Mouse (Mus musculus): ENCODE data around the gene Lin28b. TPM values are rescaled to one million over a fixed set of nuclear protein-coding genes. Genes with fewer than 3 reads are reported as not detected.

The Lin28b gene
- polyA plus RNA-seq, 1 experiment from 2014 or later: 6.2 TPM

DNA sequence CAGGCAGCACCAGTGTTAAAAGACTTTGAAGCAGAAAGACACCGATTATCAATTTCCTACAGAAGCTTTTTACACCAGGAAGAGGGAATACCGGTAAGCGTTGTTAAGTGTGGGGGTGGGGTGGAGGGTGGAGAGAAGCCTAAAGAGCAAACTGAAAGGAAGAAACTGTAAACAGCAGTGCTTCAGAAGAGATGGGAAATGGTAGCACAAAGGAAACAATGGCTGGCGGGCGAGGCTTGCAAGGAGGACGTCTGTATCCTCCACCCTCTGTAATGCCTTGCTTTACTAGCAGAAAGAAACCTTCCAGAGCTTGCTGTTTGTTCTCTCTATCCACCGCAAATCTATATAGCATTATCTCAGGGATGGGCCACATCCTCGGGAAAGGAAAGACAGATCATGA lies 40.0 kb downstream of the Lin28b start:
- Histone ChIP-seq H3K4me3 (ENCODE audit: low read length) (peak overlapping the region; percentile 31), H3K36me3 (ENCODE audit: control insufficient read depth, insufficient read depth, low read length) (no peaks in the 10 kb centered on the region), H3K4me2 (ENCODE audit: low read length) (peak overlapping the region; percentile 55), H3K4me1 (ENCODE audit: control insufficient read depth, insufficient read depth, low read depth, low read length) (peaks cover 5% of the 10 kb centered on the region; the same call in 1 of the 2 replicates), H3K27ac (ENCODE audit: low read depth, low read length) (peak overlapping the region; percentile 68), H3K27me3 (replicated peaks; ENCODE audit: control insufficient read depth, insufficient read depth, low read length) (no peaks in the 10 kb centered on the region), H3K9ac (ENCODE audit: low read depth, low read length) (peak overlapping the region; percentile 56), H3K9me3 (ENCODE audit: control insufficient read depth, low read length) (no peaks in the 10 kb centered on the region)
- whole genome bisulfite sequencing: 3% methylated on average over 8 of the region's 8 CpGs
- ATAC-seq: peak; percentile 68

DNA sequence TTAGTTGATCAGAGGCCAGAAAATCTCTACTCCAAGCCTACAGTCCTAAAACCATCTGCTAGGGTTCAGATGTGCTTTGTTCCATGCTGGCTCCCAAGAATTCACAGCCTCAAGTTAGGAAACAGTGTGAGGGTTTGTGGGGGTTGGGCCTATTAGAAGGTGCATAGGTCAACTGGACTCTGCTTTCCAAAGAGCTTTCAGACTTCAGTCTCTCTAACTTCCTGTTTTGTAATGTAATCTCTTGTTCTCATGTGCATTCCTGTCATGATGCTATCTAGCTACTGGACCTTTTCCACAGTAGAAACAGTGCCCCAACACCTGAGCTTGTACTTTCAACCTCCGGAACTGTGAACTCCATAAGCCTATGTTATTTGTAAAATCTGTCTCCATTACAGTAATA lies 63.8 kb downstream of the Lin28b start:
- Histone ChIP-seq H3K4me1 (ENCODE audit: control insufficient read depth, insufficient read depth, low read depth, low read length) (no peaks in the 10 kb centered on the region), H3K9ac (ENCODE audit: low read depth, low read length) (no peak overlapping the region), H3K4me2 (ENCODE audit: low read length) (no peak overlapping the region), H3K36me3 (ENCODE audit: control insufficient read depth, insufficient read depth, low read length) (no peaks in the 10 kb centered on the region), H3K27me3 (replicated peaks; ENCODE audit: control insufficient read depth, insufficient read depth, low read length) (no peaks in the 10 kb centered on the region), H3K4me3 (ENCODE audit: low read length) (no peak overlapping the region), H3K9me3 (ENCODE audit: control insufficient read depth, low read length) (no peaks in the 10 kb centered on the region), H3K27ac (ENCODE audit: low read depth, low read length) (no peak overlapping the region)
- no peak for ATAC-seq
- 89% methylated on average over 1 of the region's 1 CpGs for WGBS

DNA sequence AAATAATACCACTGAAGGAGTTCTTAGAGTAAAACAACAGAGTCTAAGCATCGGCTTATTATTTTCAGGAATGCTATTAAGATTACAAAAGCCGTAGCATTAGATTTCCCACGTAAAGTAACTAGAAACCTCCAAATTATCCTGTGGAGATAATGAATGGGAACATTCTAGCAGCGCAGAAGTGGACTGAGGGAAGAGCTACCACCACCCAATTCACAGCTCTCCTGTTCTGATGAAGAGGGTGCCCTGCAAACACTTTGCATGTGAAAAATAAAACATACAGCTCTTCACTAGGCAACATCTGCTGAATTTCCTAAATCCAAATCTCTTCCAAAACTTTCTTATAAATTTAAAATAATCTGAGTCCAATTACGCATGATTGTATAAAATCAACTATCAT lies 74.1 kb downstream of the Lin28b start:
- H3K27ac ChIP-seq (ENCODE audit: low read depth, low read length): no peak overlapping the region
- 45% methylated on average over 5 of the region's 5 CpGs for WGBS
- no peaks in the 10 kb centered on the region for H3K36me3 ChIP-seq (ENCODE audit: control insufficient read depth, insufficient read depth, low read length)
- H3K9me3 ChIP-seq (ENCODE audit: control insufficient read depth, low read length): no peaks in the 10 kb centered on the region
- H3K27me3 ChIP-seq (replicated peaks; ENCODE audit: control insufficient read depth, insufficient read depth, low read length): no peaks in the 10 kb centered on the region
- no peak overlapping the region for H3K4me2 ChIP-seq (ENCODE audit: low read length)
- no peak for ATAC-seq
- H3K4me1 ChIP-seq (ENCODE audit: control insufficient read depth, insufficient read depth, low read depth, low read length): no peaks in the 10 kb centered on the region; the same call in 1 of the 2 replicates
- H3K9ac ChIP-seq (ENCODE audit: low read depth, low read length): no peak overlapping the region
- H3K4me3 ChIP-seq (ENCODE audit: low read length): no peak overlapping the region

DNA sequence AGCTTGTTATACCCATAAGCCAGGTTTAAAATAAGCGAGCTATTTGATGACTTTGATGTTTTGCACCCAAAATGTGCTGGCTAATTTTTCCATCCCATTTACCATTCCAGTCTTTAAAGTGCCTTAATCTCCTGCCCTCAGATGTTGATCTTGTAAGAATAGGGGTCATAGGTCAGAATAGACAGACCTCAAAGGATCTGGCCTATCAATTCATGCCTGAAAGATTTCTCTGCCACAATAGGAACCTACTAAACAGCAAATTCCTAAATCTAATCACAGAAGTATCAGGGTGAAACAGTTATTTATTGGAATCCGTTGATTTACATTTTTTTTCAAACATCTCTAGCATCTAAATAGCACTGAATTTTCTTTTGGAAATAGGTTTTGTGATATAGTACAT lies 74.5 kb downstream of the Lin28b start:
- Histone ChIP-seq H3K4me3 (ENCODE audit: low read length) (no peak overlapping the region), H3K4me1 (ENCODE audit: control insufficient read depth, insufficient read depth, low read depth, low read length) (no peaks in the 10 kb centered on the region; the same call in 1 of the 2 replicates), H3K9me3 (ENCODE audit: control insufficient read depth, low read length) (no peaks in the 10 kb centered on the region), H3K27me3 (replicated peaks; ENCODE audit: control insufficient read depth, insufficient read depth, low read length) (no peaks in the 10 kb centered on the region), H3K4me2 (ENCODE audit: low read length) (no peak overlapping the region), H3K36me3 (ENCODE audit: control insufficient read depth, insufficient read depth, low read length) (no peaks in the 10 kb centered on the region), H3K27ac (ENCODE audit: low read depth, low read length) (no peak overlapping the region), H3K9ac (ENCODE audit: low read depth, low read length) (no peak overlapping the region)
- 31% methylated on average over 2 of the region's 2 CpGs for WGBS
- no peak for ATAC-seq

DNA sequence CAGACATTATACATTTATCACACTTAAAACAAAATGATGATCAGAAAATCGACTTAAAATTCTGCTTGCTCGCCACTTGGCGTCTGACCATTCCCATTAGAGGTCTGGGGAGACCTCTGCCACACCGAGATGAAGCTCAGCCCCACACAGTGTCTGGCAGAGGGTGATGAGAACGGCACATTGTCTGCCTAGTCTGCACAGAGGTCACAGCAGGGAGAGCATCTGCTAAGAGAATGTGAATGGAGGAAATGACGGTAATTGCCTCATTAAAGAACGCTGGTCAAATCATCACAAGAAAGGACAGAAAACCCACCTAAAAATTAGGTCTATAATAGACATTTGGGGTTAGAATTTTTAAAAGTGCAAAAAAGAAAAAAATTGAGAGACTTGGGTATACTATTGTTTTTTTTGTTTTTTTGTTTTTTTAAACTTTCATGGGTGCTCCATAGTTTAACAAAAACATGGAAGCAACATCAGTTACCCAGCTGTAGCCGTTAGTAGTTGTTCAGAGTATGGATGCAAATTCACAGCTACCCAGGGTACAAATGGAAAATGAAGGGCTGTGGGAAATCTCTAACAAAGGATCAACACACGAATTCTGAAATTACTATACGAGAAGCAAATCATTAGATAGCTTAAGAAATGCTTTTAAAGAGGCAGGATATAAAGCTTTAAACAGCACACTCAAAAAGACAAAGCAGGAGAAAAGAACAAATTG lies 75.4 kb downstream of the Lin28b start:
- peak; percentile 73; the same call in 1 of the 2 replicates for ATAC-seq

DNA sequence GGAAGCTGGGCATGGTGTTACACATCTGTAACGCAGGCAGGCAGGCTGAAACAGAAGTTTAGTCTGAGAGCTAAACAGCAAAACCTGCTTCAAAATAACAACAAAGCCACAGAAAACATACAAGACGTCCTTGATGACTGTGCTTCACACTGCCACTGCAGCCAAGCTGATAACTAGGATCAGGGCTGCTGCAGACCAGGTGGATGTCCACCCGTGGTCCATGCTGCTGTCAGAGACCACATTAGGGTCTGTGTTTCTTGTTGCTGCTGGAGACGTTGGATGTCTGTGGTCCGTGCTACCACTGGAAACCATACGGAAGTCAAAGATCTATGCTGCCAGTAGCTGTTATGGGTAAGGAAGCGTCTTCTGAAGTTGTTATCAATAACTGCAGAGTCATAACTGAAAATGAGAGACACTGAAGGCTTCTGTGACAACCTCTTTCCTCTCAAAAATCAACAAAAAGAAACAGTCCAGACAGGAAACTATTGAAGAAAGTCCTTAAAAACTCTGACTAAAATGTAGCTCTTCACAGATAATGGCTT lies 86.4 kb downstream of the Lin28b start:
- 88% methylated on average over 7 of the region's 7 CpGs for WGBS
- Histone ChIP-seq H3K4me2 (ENCODE audit: low read length) (no peak overlapping the region), H3K4me1 (ENCODE audit: control insufficient read depth, insufficient read depth, low read depth, low read length) (no peaks in the 10 kb centered on the region), H3K27ac (ENCODE audit: low read depth, low read length) (no peak overlapping the region), H3K36me3 (ENCODE audit: control insufficient read depth, insufficient read depth, low read length) (no peaks in the 10 kb centered on the region), H3K9ac (ENCODE audit: low read depth, low read length) (no peak overlapping the region), H3K27me3 (replicated peaks; ENCODE audit: control insufficient read depth, insufficient read depth, low read length) (no peaks in the 10 kb centered on the region), H3K4me3 (ENCODE audit: low read length) (no peak overlapping the region), H3K9me3 (ENCODE audit: control insufficient read depth, low read length) (no peaks in the 10 kb centered on the region)
- no peak for ATAC-seq

More for the DNA sequence above, 75.4 kb downstream of the Lin28b start:
- Histone ChIP-seq H3K27me3 (replicated peaks; ENCODE audit: control insufficient read depth, insufficient read depth, low read length) (no peaks in the 10 kb centered on the region), H3K4me2 (ENCODE audit: low read length) (peak overlapping the region; percentile 27), H3K4me1 (ENCODE audit: control insufficient read depth, insufficient read depth, low read depth, low read length) (no peaks in the 10 kb centered on the region; the same call in 1 of the 2 replicates), H3K27ac (ENCODE audit: low read depth, low read length) (no peak overlapping the region), H3K9ac (ENCODE audit: low read depth, low read length) (no peak overlapping the region), H3K4me3 (ENCODE audit: low read length) (no peak overlapping the region), H3K9me3 (ENCODE audit: control insufficient read depth, low read length) (no peaks in the 10 kb centered on the region), H3K36me3 (ENCODE audit: control insufficient read depth, insufficient read depth, low read length) (no peaks in the 10 kb centered on the region)
- 10% methylated on average over 10 of the region's 10 CpGs for WGBS

DNA sequence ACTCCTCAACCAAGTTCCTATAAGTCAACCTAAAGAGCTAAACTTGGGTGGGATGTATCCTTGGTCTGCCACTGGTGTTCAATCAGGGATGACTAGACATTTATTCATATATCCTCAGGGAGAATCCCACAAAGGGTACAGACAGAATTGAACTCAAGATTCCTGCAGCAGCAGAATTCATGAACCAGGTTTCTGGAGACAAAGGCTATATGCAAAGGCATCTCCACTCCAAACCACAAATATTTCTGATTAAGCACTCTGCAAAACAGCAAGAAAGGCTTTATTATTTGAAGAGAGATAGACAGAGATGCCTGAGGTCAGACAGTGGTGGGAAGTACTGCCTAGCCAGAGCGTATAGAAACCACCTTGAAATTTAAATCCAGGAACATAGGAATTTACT lies 88.0 kb downstream of the Lin28b start:
- ATAC-seq: no peak
- 96% methylated on average over 1 of the region's 1 CpGs for WGBS

DNA sequence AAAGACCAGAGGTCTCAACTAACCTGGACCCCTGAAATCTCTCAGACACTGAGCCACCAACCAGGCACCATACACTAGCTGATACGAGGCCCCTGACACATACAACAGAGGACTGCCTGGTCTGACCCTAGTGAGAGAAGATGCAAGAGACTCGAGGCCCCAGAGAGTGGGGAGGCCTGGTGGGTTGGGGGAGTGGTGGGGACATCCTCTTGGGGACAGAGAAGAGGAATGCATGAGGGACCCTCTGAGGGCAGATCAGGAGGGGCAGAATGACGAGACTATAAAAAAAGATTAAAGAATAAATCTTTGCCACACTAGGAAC lies 103.6 kb downstream of the Lin28b start:
- Histone ChIP-seq H3K4me2 (ENCODE audit: low read length) (no peak overlapping the region), H3K9ac (ENCODE audit: low read depth, low read length) (no peak overlapping the region), H3K9me3 (ENCODE audit: control insufficient read depth, low read length) (no peaks in the 10 kb centered on the region), H3K4me1 (ENCODE audit: control insufficient read depth, insufficient read depth, low read depth, low read length) (no peaks in the 10 kb centered on the region), H3K27ac (ENCODE audit: low read depth, low read length) (no peak overlapping the region), H3K36me3 (ENCODE audit: control insufficient read depth, insufficient read depth, low read length) (no peaks in the 10 kb centered on the region), H3K4me3 (ENCODE audit: low read length) (no peak overlapping the region), H3K27me3 (replicated peaks; ENCODE audit: control insufficient read depth, insufficient read depth, low read length) (no peaks in the 10 kb centered on the region)
- WGBS: 62% methylated on average over 3 of the region's 3 CpGs
- no peak for ATAC-seq

More for the DNA sequence above, 88.0 kb downstream of the Lin28b start:
- Histone ChIP-seq H3K9me3 (ENCODE audit: control insufficient read depth, low read length) (no peaks in the 10 kb centered on the region), H3K4me1 (ENCODE audit: control insufficient read depth, insufficient read depth, low read depth, low read length) (no peaks in the 10 kb centered on the region), H3K27ac (ENCODE audit: low read depth, low read length) (no peak overlapping the region), H3K4me3 (ENCODE audit: low read length) (no peak overlapping the region), H3K36me3 (ENCODE audit: control insufficient read depth, insufficient read depth, low read length) (no peaks in the 10 kb centered on the region), H3K9ac (ENCODE audit: low read depth, low read length) (no peak overlapping the region), H3K27me3 (replicated peaks; ENCODE audit: control insufficient read depth, insufficient read depth, low read length) (no peaks in the 10 kb centered on the region), H3K4me2 (ENCODE audit: low read length) (no peak overlapping the region)

DNA sequence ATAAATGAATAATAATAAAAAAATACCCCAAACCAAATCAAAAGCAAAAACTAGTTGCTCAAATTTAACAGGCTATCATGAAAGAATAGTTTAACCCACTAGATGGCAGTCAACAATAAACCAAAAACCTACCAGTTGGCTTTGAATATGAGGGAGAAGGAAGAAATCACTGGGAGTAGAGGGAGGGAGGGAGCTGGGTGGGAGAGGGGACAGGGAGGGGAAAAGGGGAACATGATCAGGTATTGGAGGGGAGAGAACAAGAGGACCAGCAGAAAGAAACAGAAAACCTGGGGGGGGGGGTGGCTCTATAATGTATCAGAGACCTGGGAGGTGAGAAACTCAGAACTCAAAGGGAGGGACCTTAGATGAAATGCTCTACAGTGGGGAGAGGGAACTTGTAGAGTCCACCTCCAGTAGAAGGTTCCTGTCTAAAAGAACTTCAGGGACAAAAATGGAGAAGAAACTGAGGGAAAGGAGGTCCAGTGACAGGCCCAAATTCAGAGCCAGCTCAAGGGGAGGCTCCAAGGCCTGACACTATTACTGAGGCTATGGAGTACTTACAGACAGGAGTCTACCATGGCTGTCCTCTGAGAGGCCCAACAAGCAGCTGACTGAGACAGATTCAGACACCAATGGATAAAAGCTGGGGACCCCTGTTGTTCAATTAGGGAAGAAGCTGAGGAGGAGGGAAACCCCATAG lies 104.1 kb downstream of the Lin28b start:
- ATAC-seq: peak; percentile 68
- H3K9me3 ChIP-seq (ENCODE audit: control insufficient read depth, low read length): no peaks in the 10 kb centered on the region
- no peaks in the 10 kb centered on the region for H3K4me1 ChIP-seq (ENCODE audit: control insufficient read depth, insufficient read depth, low read depth, low read length)
- H3K4me3 ChIP-seq (ENCODE audit: low read length): no peak overlapping the region
- H3K9ac ChIP-seq (ENCODE audit: low read depth, low read length): no peak overlapping the region
- no peak overlapping the region for H3K4me2 ChIP-seq (ENCODE audit: low read length)
- H3K27ac ChIP-seq (ENCODE audit: low read depth, low read length): no peak overlapping the region
- H3K27me3 ChIP-seq (replicated peaks; ENCODE audit: control insufficient read depth, insufficient read depth, low read length): no peaks in the 10 kb centered on the region
- no peaks in the 10 kb centered on the region for H3K36me3 ChIP-seq (ENCODE audit: control insufficient read depth, insufficient read depth, low read length)
